Mouse (Mus musculus): ENCODE data around the gene Efcab6.

Gene Efcab6

GRCm38 (mm10) chr15:84056083-84056482, 9.1 kb downstream of the Efcab6 start:
- DNase-seq: no peak

DNA sequence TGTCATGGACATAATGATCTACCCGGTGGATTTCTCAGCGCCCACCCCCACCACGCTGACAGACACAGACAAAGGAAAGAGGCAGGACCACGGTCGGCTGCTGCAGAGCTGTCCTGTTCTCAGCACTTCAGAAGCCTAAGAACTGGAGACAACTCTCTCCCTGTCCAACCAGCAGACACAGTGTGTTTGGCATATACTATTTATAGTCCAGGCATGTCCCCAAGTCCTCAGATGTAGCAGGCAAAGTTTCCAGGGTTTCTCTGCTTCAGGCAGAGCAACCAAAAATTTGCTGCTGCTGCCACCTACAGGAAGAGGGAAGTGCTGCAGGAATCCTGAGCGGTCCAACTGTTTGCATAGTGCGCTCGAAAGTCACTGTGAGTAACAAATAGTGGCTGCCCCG, 11.3 kb downstream of the Efcab6 start:
- DNase-seq: peak; percentile 79

DNA sequence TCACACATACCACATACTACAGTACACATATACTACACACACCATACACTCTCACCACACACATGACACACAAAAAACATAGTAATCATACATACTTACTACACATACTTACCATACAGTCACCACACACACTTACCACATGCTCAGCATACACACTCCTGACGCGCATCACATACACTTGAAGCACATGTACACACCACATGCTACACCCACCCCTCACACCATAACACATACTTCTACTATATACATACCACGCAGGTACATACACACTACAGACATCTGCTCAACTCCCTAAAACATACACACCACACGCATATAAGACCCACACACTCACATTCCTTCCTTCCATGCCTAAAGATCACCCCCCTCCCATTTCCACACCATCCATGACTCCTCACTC, 11.9 kb downstream of the Efcab6 start:
- DNase-seq: no peak

- no peak for DNase-seq
These were observed 12.8 kb downstream of the Efcab6 start for GRCm38 (mm10) chr15:84052390-84052789.

DNA sequence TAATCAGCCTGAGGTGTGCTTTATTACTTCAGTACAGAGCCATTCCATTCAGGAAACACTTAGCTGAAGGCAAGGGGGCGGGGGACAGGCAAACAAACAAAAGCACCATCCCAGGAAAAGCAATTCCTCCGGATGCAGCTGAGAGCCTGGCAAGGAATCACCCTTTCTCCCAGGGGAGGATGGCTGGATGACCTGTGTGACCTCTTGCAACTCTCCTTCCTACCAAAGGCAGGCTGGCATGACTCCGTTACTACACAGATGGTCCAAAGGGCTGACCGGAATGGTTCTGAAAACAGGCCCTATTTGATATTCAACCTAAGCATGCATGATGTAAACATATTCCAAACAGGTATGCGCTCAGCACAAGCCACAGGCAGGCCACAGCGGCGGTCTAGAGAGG, 15.6 kb downstream of the Efcab6 start:
- no peak for DNase-seq

GRCm38 (mm10) chr15:84045562-84045961, 19.6 kb downstream of the Efcab6 start:
- DNase-seq: no peak

DNA sequence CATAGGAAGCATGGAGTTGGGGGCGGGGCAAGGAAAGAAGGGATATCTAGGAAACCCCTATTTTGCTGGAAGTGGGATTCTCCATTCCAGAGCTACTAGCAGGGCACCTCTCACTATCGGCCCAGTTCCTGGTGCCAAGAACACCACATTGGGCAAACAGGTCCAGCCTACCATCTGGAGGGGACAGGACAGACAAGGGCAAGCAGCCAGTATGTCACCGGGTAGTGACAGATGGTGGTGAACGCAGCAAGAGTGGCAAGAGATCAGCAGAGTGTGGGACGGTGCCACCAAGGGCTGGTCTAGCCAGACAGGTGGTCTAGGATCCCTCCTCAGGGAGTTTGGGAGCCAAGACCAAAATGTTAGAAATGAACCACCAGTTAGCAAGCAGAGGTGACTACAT, 28.1 kb downstream of the Efcab6 start:
- DNase-seq: peak; percentile 94

- no peak for DNase-seq
These were observed 39.5 kb downstream of the Efcab6 start for GRCm38 (mm10) chr15:84025651-84026050.

GRCm38 (mm10) chr15:84024851-84025250, 40.3 kb downstream of the Efcab6 start:
- DNase-seq: peak; percentile 64

GRCm38 (mm10) chr15:84009366-84010083, 55.7 kb downstream of the Efcab6 start:
- no peak for DNase-seq

DNA sequence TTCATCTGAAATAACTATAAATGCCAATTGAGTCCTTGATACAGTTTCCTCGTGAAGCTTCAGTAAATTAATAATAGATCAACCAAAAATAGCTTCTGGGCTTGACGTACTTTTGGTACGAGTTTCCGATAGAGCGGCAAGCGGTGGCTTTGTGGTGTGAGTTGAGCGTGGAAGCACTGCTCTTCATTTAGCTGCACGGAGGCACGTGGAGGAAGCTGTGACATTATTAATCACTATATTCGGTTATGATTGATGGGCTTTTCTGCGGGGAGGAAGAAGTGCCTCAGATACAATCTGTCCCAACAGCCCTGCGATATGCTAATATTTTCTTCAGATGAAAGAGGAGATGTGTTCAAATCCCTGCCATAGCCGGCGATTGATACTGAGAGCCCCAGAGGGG, 60.9 kb downstream of the Efcab6 start:
- no peak for DNase-seq

DNA sequence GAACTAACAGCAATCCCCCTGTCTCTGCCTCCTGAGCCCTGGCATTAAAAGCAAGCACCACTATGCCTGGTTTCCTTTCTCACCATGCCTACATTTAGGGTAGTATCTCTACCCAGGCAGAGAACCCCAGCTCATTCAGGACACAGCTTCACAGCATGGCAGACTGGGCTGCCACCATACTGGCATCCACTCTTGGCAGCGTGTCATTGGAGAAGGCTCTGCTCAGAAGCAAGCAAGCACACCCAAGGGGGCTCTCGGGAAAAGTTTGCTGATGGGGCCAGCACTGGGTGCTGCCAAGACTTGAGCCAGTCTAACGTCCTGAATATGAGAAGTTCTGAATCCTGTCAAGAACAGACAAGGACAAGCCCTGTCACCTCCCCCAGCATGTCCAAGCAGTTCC, 66.1 kb downstream of the Efcab6 start:
- no peak for DNase-seq

DNA sequence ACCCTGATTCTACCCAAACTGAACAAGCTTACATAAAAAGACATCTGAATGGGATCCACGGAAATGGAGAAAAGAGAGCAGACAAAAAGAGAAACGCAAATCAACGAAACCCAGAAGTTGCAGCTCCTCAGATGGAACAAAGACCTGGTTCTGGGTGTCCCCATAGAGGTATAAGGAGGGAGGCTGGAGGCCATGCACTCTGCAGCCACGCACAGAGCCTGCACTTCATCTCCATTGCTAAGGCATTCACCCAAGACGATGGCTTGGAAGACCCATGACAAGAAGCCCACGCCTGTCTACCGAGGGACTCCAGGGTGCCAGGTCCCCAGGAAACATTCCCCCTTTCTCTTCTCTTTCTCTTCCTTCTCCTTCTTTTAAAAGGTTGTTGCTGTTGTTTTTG, 66.6 kb downstream of the Efcab6 start:
- DNase-seq: no peak

- peak; percentile 51 for DNase-seq
These were observed 67.1 kb downstream of the Efcab6 start for GRCm38 (mm10) chr15:83998115-83998514.

GRCm38 (mm10) chr15:83997550-83997949, 67.6 kb downstream of the Efcab6 start:
- DNase-seq: no peak

DNA sequence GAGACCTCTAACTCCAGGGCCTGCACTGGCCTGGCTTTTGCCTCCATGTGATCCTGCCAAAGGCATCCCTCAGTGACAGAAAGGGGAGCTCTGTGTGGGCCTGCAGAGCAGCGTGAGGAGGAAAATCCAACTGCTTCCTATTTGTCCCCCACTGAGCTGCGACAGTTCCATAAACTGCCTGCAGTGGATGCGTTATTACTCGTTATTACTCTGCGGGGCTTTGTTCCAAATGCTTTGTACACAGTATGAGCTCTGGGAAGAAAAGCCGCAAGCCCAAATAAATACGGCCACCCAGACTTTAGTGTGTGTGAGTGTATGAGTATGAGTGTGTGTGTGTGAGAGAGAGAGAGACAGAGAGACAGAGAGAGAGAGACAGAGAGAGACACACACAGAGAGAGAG, 68.3 kb downstream of the Efcab6 start:
- no peak for DNase-seq

- DNase-seq: no peak
These were observed 73.0 kb downstream of the Efcab6 start for GRCm38 (mm10) chr15:83992191-83992590.

DNA sequence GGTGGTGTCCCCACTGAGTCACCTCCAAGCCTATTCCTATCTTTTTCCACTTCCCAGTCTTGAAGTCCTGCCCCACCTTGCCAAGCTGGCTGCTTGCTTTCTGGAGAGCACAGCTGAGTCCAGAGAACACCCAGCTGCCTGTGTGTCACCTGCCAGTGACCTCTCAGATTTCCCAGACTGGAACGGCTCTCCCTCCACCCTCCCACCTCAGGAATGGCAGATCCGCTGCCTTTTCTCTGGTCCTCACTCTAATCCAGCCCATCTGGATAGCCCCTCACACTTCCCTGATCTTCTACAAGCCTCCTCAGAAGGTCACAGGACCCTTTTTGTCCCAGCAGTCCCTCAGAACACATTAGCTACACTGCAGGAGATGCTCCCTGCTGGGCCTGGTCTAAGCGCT, 73.7 kb downstream of the Efcab6 start:
- no peak for DNase-seq

DNA sequence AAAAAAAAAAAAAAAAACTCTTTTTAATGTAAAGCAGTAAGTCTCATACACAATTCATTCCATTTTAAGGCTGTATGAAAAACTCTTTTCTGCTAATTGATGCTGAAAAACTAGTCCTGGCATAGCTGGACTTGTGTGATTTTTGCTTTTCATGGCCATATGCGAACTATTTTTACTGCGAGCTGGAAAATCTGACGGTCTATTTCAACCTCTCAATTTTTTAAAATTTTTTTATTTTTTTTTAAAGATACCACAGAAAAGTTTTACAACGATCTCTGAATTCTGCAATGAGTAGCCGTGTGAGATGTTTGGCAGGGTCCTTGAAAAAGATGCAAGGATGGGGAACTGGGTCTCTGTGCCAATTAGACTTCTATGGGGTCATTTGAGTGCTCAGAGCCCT, 75.9 kb downstream of the Efcab6 start:
- DNase-seq: no peak

DNA sequence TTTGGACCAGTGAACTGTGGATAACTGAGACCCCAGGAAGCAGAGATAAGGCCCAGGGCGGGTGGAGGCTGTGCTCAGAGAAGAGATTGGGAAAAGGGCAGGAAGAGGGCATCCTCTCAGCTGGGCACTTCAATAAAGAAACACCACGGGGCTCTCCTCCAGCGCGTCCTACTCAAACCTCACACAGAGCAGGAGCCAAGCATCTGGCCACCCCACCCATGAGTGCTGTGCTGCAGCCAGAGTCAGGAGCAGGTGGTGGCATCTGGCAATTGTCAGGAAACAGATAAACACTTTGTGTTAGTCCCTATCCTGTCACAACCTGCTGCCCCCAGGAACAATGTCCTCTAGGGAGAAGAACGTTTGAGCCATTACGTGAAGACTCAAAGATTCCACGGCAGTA, 77.1 kb downstream of the Efcab6 start:
- DNase-seq: no peak

GRCm38 (mm10) chr15:83982186-83982936, 82.8 kb downstream of the Efcab6 start:
- no peak for DNase-seq

GRCm38 (mm10) chr15:83978865-83979264, 86.3 kb downstream of the Efcab6 start:
- no peak for DNase-seq

- DNase-seq: no peak
These were observed 88.1 kb downstream of the Efcab6 start for GRCm38 (mm10) chr15:83977108-83977507.

DNA sequence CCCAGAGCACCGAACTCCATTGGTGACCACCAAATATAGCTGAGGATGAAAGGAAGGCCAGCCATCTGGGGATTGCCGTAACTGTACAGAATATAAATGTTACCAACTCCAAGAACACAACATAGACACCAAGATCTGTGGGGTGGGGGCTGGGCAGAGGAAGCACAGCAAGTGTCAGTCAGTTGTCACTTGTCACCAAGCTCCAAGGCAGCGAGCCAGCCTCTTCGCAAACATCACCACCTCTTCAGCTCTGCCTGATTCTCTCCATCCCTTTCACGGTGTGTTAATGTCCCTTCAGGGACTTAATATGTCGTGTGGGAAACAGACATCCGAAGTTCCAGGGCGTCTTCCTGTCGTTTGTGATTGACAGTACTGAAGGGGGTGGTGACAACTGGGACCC, 93.0 kb downstream of the Efcab6 start:
- DNase-seq: no peak

- no peak for DNase-seq
These were observed 97.4 kb downstream of the Efcab6 start for GRCm38 (mm10) chr15:83967802-83968201.
